Mouse (Mus musculus) hindbrain, embryonic 15.5 days (tissue): Measurements from ENCODE around the gene Ckap5. TPM values are rescaled to one million over a fixed set of nuclear protein-coding genes. Genes with fewer than 3 reads are reported as not detected.

Experiments
- ATAC-seq: fragments of 200-750 bp; cut with Nextera tagmentation; 2 replicates; pipeline ENCODE4 v1.8.0; 2017; ENCODE audit warnings: low read depth, moderate number of reproducible peaks, moderate TSS enrichment; ENCODE audit not compliant: low FRiP score
- H3K27ac ChIP-seq: fragments of 300-500 bp; sonication (generic); replicated peaks from 2 replicates; pipeline ENCODE4 v1.5.1; 2015; ENCODE audit warnings: mild to moderate bottlenecking, inconsistent platforms
- H3K27me3 ChIP-seq: fragments of 300-500 bp; sonication (generic); 2 replicates; pipeline ENCODE4 v1.6.1; 2015; ENCODE audit warnings: control low read depth, inconsistent platforms
- H3K36me3 ChIP-seq: fragments of 300-500 bp; sonication (generic); 2 replicates; pipeline ENCODE4 v1.6.1; 2015; ENCODE audit warnings: control low read depth, inconsistent platforms
- H3K4me1 ChIP-seq: fragments of 300-500 bp; sonication (generic); replicated peaks from 2 replicates; pipeline ENCODE4 v1.6.1; 2015; ENCODE audit warnings: control low read depth, inconsistent platforms
- H3K4me2 ChIP-seq: fragments of 300-500 bp; sonication (generic); 2 replicates; pipeline ENCODE4 v1.6.1; 2015; ENCODE audit warnings: moderate library complexity, mild to moderate bottlenecking, inconsistent platforms
- H3K4me3 ChIP-seq: fragments of 300-500 bp; sonication (generic); 2 replicates; pipeline ENCODE4 v1.5.1; 2015; ENCODE audit warnings: mild to moderate bottlenecking, inconsistent platforms
- H3K9ac ChIP-seq: fragments of 300-500 bp; sonication (generic); 2 replicates; pipeline ENCODE4 v1.6.1; 2015; ENCODE audit warnings: inconsistent platforms
- H3K9me3 ChIP-seq: fragments of 300-500 bp; sonication (generic); 2 replicates; pipeline ENCODE4 v1.6.1; 2016; ENCODE audit warnings: control low read depth, inconsistent platforms
- WGBS: fragments of 180-500 bp; shearing (Covaris S2); methylation state at CpG from one replicate; pipeline ENCODE4 v1.1.7; 2015; 5-methylcytosine and 5-hydroxymethylcytosine counted together
- polyA plus RNA-seq: library from polyadenylated mRNA; unstranded; fragments of >200 nt; fragmentation: Nextera tagmentation; extraction: Ambion mirVana; gene quantifications from 2 replicates; pipeline ENCODE4 v1.2.1, GENCODE M21; 2015

Ckap5 gene
- polyA plus RNA-seq, 1 experiment from 2014 or later: 92.1 TPM

DNA sequence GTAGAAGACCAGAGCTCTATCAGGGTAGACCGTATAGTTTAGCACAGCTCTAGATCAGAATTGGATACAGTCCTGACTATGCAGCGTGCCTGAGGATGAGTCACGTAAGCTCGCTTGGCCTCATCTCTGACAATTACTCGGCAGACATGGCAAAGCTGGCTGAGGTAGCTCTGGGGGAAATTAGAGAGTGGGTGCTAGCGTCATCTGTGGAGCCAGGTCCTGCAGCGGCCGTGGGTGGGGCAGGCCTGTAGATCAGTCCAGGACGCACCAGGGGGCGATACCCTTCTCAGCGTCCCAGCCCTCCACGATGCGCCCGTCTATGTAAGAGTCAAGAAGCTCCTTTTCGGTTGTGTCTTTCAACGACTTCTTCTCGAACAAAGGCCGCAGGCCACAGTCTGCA is 103.1 kb downstream of the Ckap5 start:
- H3K4me2 ChIP-seq: no peak overlapping the region
- no peaks in the 10 kb centered on the region for H3K4me1 ChIP-seq
- H3K36me3 ChIP-seq: no peaks in the 10 kb centered on the region
- H3K9ac ChIP-seq: no peak overlapping the region
- H3K9me3 ChIP-seq: no peaks in the 10 kb centered on the region
- ATAC-seq: no peak
- H3K27ac ChIP-seq: no peak overlapping the region
- H3K27me3 ChIP-seq: no peaks in the 10 kb centered on the region
- 89% methylated on average over 18 of the region's 18 CpGs for WGBS
- H3K4me3 ChIP-seq: no peak overlapping the region

DNA sequence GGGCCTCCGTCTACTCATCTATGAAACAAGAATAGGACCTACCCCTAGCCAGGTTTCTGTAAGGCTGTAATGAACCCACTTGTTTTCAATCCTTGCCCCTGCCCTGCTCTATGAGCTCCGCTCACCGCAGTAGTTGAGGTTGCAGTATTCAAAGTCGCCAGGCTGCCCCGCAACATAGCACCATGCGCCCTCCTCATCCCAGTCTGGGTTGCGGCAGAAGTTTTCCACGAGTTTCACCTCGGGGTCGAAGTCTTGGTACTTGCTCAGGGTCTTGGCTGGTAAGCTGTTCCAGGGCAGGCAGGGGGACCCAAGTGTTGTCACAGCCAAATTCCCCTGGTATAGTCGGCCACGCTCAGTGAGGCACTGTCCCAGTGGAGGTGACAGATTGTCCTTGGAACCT is 103.8 kb downstream of the Ckap5 start:
- Histone ChIP-seq H3K4me2 (no peak overlapping the region), H3K4me3 (no peak overlapping the region), H3K27me3 (no peaks in the 10 kb centered on the region), H3K4me1 (no peaks in the 10 kb centered on the region), H3K27ac (no peak overlapping the region), H3K9me3 (no peaks in the 10 kb centered on the region), H3K9ac (no peak overlapping the region), H3K36me3 (no peaks in the 10 kb centered on the region)
- 93% methylated on average over 12 of the region's 12 CpGs for WGBS
- no peak for ATAC-seq

DNA sequence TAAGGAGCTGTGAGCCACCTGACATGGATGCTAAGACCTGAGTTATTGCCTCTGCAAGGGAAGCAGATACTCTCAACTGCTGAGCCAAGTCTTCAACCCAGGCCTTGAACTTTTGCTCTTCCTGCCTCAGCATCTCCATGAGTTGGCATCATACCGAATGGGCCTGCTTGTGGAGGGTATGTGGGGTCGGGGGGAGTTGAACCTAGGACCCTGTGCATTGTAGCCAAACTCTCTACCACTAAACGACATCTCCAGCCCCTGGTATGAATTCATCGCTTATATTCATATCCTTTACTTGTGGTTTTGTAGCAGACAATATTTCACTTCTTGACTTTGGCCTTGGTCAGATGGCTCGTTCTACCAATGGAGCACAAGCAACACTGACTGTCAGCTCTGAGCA is 105.3 kb downstream of the Ckap5 start:
- no peak for ATAC-seq
- 88% methylated on average over 5 of the region's 5 CpGs for WGBS
- H3K4me2 ChIP-seq: no peak overlapping the region
- no peak overlapping the region for H3K9ac ChIP-seq
- no peaks in the 10 kb centered on the region for H3K27me3 ChIP-seq
- no peaks in the 10 kb centered on the region for H3K36me3 ChIP-seq
- no peaks in the 10 kb centered on the region for H3K4me1 ChIP-seq
- H3K9me3 ChIP-seq: no peaks in the 10 kb centered on the region
- no peak overlapping the region for H3K4me3 ChIP-seq
- no peak overlapping the region for H3K27ac ChIP-seq

DNA sequence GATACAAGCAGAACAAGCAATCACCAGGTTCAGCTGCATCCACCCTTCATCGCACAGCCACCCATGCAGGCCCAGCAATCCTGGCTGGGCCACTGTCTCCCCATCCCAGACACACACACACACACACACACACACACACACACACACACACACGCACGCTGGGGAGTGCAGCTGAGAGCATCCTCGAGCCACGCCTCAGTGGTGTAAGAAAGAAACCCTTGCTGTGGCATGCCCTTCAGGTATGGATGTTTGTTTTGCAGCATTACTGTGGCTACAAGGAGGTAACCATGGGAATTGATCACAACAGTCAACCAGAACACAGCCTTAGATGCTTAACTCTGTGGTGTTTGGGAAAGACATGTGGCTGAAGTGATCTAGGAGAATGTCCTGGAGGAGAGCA is 105.8 kb downstream of the Ckap5 start:
- H3K27ac ChIP-seq: no peak overlapping the region
- H3K4me3 ChIP-seq: no peak overlapping the region
- no peak for ATAC-seq
- no peaks in the 10 kb centered on the region for H3K9me3 ChIP-seq
- H3K36me3 ChIP-seq: no peaks in the 10 kb centered on the region
- no peaks in the 10 kb centered on the region for H3K4me1 ChIP-seq
- H3K9ac ChIP-seq: no peak overlapping the region
- H3K4me2 ChIP-seq: no peak overlapping the region
- no peaks in the 10 kb centered on the region for H3K27me3 ChIP-seq
- WGBS: 85% methylated on average over 5 of the region's 5 CpGs

DNA sequence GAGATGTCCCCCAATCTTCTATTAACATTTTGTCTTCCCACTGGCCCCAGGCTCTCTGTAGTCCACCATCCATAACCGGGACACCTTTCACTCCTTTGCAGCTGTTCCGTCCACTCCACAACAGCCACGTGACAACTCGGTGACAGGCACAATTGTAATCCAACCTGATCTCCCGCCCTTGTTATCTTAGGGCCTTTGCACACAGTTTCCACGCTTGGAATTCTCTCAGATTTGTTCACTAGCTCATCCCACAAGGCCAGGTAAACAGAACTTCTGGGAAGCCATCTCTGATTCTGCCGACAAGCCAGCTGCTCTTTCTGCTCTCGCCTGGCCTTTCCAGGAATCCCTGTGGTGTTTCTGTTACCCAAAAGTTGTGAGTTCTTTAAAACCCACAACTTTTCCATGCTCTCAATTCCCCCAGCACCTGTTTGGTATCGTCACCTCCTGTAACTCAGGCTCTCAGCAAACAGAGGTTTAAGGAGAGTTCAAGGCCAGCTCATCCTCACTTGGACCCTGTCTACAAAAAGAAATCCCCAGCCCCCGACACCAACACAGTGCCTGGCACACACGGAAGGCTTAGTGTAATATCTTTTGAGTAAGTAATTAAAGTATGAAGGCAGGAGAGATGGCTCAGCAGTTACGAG is 106.9 kb downstream of the Ckap5 start:
- H3K4me3 ChIP-seq: no peak overlapping the region
- no peaks in the 10 kb centered on the region for H3K27me3 ChIP-seq
- no peak overlapping the region for H3K27ac ChIP-seq
- H3K9me3 ChIP-seq: no peaks in the 10 kb centered on the region
- no peak for ATAC-seq
- no peak overlapping the region for H3K4me2 ChIP-seq
- H3K4me1 ChIP-seq: no peaks in the 10 kb centered on the region
- H3K9ac ChIP-seq: no peak overlapping the region
- H3K36me3 ChIP-seq: no peaks in the 10 kb centered on the region
- 85% methylated on average over 12 of the region's 12 CpGs for WGBS

DNA sequence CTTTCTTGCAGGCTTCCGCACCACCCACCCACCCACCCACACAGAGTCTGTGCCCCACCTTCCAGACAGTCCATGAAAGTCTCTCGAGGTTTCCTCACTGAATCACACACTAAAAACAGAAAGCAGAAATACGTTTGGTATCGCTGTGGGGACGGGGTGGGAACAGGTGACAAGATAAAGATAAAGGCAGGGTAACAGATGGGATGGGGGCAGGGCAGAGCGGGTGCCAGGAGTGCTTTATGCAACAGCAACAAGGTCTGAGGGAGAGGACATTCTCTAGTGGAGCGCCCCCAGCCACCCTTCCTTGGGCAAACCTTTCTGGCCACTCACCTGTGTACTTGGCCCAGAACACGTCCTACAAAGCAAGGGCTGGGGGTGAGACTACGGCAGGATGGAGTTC is 108.3 kb downstream of the Ckap5 start:
- no peak for ATAC-seq
- no peak overlapping the region for H3K9ac ChIP-seq

DNA sequence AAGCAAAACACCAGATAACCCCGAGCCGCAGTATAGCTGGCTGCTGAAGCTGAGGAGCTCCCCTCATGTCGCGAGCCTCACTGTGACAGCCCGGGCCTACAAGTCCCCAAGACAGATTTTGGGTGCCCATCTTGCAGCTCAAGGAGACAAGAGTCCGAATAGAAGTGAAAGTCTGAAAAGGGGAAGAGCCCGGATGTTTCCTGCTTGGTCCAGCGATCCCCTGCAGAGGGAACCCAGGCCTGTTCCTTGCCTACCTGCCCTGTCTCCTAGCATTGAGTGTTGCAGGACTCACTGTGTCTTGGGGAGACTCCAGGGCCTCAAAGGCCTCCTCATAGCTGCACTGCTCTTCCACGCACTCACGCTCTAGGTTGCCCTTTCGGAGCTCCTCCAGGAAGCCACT is 108.9 kb downstream of the Ckap5 start:
- H3K9me3 ChIP-seq: no peaks in the 10 kb centered on the region
- WGBS: 91% methylated on average over 11 of the region's 11 CpGs

More for the DNA sequence above, 108.3 kb downstream of the Ckap5 start:
- no peaks in the 10 kb centered on the region for H3K27me3 ChIP-seq
- WGBS: 86% methylated on average over 9 of the region's 9 CpGs
- H3K27ac ChIP-seq: no peak overlapping the region
- no peaks in the 10 kb centered on the region for H3K9me3 ChIP-seq
- H3K36me3 ChIP-seq: no peaks in the 10 kb centered on the region
- H3K4me2 ChIP-seq: no peak overlapping the region
- H3K4me1 ChIP-seq: no peaks in the 10 kb centered on the region
- no peak overlapping the region for H3K4me3 ChIP-seq

DNA sequence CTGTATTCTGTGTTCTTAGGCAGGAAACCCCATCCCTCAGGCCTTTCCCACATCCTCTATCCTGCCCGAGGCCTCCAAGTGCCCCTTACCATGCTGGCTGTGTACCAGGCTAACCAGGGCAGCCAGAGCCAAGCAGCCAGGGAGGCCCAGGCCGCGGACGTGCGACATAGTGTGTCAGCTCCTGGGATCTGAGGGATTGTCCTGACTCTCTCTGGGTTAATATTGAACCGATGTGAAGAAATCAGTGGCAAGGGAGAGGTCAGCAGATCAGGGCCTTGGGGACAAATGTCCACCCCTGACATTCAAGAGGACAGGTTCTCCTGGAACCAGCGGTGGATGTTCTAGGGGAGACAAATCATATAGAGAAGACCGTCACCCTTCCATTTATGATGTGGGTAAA is 109.7 kb downstream of the Ckap5 start, which contains the start of gene F2:
Gene F2, minus strand, starts transcription at position 186 of the 400 bp plus-strand sequence.
- WGBS: 90% methylated on average over 8 of the region's 8 CpGs

More for the DNA sequence above, 108.9 kb downstream of the Ckap5 start:
- ATAC-seq: no peak
- Histone ChIP-seq H3K27ac (no peak overlapping the region), H3K4me1 (no peaks in the 10 kb centered on the region), H3K4me3 (no peak overlapping the region), H3K36me3 (no peaks in the 10 kb centered on the region), H3K27me3 (no peaks in the 10 kb centered on the region), H3K4me2 (no peak overlapping the region), H3K9ac (no peak overlapping the region)

DNA sequence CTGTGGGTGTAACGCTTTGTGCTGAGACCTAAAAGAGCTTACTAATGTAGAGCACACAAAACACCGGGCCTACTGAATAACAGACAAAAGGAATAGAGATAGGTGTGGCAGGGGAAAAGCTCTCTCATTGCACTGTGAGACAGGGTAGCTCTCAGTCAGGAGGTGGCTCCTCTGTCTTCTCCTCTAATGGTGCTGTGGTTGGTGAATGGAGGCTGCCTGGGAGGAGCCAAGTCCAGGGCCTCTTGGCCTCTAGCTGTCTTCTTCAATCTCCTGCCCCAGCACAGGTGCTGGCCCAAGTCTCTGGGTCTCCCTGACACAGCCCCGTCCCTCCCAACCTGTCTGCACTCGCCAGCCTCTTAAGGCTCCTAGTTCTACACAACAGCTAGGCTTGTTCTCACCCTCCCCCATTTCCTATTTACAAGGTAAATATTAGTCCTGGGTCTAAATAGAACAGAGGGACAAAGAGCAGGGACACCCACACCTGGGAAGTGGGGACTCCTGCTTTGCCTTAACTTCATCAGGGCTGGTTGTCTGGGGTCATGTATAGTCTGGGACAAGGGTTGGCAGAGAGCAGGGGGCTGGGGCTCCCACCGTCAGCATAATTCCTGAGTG is 110.3 kb downstream of the Ckap5 start:
- H3K27me3 ChIP-seq: no peaks in the 10 kb centered on the region
- H3K4me2 ChIP-seq: no peak overlapping the region
- ATAC-seq: no peak
- no peak overlapping the region for H3K4me3 ChIP-seq
- H3K4me1 ChIP-seq: no peaks in the 10 kb centered on the region
- no peaks in the 10 kb centered on the region for H3K9me3 ChIP-seq
- no peaks in the 10 kb centered on the region for H3K36me3 ChIP-seq
- no peak overlapping the region for H3K9ac ChIP-seq
- H3K27ac ChIP-seq: no peak overlapping the region
- 89% methylated on average over 5 of the region's 5 CpGs for whole genome bisulfite sequencing

More for the DNA sequence above, 109.7 kb downstream of the Ckap5 start, which contains the start of gene F2:
- no peaks in the 10 kb centered on the region for H3K27me3 ChIP-seq
- no peak within 1 kb of the TSS for H3K27ac ChIP-seq
- H3K4me3 ChIP-seq: no peak within 1 kb of the TSS
- no peak within 1 kb of the TSS for H3K4me2 ChIP-seq
- H3K36me3 ChIP-seq: no peaks in the 10 kb centered on the region
- H3K9me3 ChIP-seq: no peaks in the 10 kb centered on the region
- no peaks in the 10 kb centered on the region for H3K4me1 ChIP-seq
- no peak for ATAC-seq
- H3K9ac ChIP-seq: no peak within 1 kb of the TSS

DNA sequence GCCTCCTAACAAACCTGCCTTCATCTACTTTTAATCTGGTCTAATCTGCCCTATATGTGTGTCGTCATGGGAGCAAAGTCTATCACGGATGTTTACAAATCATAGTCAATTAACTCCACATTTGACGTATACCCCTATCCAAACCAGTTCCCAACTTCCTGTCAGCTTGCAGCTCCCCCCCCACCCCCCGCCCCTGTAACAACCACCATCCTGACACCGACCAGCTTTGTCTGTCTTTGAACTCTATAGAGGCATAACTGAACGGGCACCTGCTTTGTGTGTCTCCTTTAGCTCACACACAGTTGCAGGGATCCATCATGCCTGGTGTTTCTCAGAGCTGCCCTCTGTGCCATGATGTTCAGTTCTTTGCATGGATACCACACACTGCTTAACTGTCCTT is 112.4 kb downstream of the Ckap5 start:
- Histone ChIP-seq H3K9ac (no peak overlapping the region), H3K36me3 (peaks cover 4% of the 10 kb centered on the region), H3K9me3 (no peaks in the 10 kb centered on the region), H3K27me3 (no peaks in the 10 kb centered on the region), H3K4me2 (no peak overlapping the region), H3K4me3 (no peak overlapping the region), H3K4me1 (no peaks in the 10 kb centered on the region), H3K27ac (no peak overlapping the region)
- WGBS: 87% methylated on average over 6 of the region's 6 CpGs
- no peak for ATAC-seq

DNA sequence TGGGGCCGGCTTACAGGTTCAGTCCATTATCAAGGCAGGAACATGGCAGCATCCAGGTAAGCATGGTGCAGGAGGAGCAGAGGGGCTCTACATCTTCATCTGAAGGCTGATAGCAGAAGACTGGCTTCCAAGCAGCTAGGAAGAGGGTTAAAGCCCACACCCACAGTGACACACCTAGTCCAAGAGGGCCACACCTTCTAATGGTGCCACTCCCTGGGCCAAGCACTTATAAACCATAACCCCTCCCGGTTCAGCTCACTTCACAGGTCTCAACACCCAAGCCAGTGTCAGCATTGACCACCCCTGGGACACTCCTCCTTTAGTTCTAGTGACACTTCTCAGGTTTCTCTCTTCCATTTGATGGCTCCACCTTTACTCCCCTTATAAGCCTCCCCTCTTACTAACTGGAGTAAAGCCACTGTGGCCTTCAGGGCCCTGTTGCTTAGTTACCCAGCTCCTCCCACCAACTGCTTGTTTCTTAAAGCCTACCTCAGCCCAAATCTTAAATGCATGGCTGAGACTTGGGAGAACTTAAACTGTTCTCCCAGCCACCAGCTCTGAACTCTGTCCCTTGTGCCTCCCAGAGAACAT is 116.4 kb downstream of the Ckap5 start:
- H3K27me3 ChIP-seq: no peaks in the 10 kb centered on the region
- no peaks in the 10 kb centered on the region for H3K9me3 ChIP-seq
- peaks cover 43% of the 10 kb centered on the region for H3K36me3 ChIP-seq
- no peak overlapping the region for H3K4me3 ChIP-seq
- no peak overlapping the region for H3K4me2 ChIP-seq
- WGBS: 90% methylated on average over 2 of the region's 2 CpGs
- H3K4me1 ChIP-seq: no peaks in the 10 kb centered on the region
- no peak overlapping the region for H3K9ac ChIP-seq
- no peak for ATAC-seq
- no peak overlapping the region for H3K27ac ChIP-seq

DNA sequence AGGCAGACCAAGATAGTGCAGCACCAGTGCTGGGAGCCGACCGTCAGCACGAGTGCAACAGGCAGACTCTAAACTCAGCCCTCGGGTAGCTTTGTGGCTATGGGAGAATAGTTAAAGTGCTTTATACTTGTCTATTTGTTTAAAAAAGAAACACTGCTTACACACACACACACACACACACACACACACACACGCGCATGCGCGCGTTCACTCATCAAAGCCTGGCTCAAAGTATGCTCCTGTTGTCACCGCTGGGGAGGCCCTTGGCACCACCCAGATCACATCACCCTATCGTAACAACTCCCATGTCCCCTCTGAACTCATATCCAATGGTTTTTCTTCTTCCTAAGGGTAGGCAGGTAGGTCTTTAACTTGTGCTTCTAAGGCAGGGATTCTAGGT is 117.5 kb downstream of the Ckap5 start:
- 95% methylated on average over 11 of the region's 11 CpGs for WGBS
- peaks cover 43% of the 10 kb centered on the region for H3K36me3 ChIP-seq
- no peaks in the 10 kb centered on the region for H3K27me3 ChIP-seq
- no peak overlapping the region for H3K9ac ChIP-seq
- no peaks in the 10 kb centered on the region for H3K9me3 ChIP-seq
- H3K27ac ChIP-seq: no peak overlapping the region
- no peak for ATAC-seq
- no peak overlapping the region for H3K4me2 ChIP-seq
- no peak overlapping the region for H3K4me3 ChIP-seq
- H3K4me1 ChIP-seq: peaks cover 8% of the 10 kb centered on the region
